Mouse (Mus musculus) right cerebral cortex, postnatal 36 days (tissue): ENCODE data around the gene Prr19.

ENCODE experiments used
- DNase-seq, 2 experiments: peaks; one replicate each; pipeline ENCODE4 v3.0.0; 2022; ENCODE audit warnings: low spot score in 2 of 2, mixed read lengths in 1 of 2

Gene Prr19

DNA sequence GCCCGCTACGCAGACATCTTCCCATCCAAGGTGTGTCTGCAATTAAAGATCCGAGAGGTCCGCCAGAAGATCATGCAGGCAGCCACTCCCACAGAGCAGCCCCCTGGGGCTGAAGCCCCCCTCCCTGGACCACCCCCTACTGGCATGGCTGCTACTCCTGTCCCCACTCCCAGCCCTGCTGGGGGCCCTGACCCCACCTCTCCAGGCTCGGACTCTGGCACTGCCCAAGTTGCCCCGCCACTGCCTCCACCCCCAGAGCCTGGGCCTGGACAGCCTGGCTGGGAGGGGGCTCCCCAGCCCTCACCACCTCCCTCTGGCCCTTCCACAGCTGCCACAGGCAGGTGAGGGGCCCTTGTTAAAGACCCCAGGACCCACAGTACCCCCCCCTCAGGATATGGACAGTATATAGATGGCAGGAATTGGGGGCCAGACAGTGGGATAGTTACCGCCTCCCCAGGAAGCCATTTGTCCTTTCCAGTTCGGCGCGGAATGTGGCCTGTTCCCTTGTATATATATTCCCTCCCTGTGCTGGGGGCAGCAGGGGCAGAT lies 7.9 kb upstream of the Prr19 start:
- DNase-seq: no peak

DNA sequence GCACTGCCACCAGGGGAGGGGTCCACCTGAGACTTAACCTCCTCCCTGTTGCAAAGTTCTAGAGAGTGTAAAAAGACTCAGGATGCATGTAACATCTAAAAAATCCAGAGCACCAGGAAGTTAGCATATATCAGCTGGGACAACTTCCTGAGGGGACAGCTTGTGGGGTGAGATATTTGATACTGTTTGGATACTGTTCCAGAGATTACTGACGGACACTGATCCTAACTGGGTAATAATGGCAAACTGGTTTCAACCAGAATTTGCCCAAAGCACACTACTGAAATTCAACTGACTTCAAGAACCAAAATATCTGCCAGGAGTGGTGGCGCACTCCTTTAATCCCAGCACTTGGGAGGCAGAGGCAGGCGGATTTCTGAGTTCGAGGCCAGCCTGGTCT lies 6.7 kb upstream of the Prr19 start:
- DNase-seq: no peak

DNA sequence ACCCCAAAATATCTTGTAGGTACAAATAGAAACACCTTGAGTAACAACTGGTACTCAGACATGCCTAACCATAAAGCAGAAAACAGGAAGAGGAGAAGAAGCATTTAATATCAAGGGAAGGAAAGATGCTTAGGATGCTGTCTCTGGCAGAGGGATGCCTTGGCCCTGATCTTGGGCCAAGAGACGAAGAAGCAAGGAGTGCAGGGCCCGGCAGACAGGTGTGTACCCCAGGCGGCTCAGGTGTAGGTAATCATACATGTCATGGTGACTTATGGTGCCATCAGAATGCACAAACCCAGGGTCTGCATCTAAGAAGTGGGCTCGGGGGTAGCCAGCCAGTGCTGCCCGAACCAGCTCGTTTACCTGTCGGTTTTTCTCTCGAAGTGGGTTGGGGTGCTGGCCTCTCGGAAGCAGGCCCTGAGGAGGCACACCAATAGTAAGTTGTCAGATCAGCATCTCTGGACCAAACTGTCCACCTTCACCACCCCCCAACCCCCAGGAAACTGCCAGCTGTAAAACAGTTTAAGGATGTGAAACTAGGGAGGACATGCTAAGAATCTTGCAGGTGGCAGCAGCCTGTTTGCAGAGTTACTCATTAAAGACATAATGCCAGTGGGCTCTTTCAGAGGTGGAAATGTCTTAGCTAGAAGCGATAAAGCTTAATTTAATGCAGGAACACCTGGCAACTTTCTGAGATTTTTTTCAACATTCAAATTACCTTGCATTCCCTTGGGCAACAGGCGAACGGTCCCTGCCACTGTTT lies 6.1 kb upstream of the Prr19 start:
- DNase-seq: no peak

DNA sequence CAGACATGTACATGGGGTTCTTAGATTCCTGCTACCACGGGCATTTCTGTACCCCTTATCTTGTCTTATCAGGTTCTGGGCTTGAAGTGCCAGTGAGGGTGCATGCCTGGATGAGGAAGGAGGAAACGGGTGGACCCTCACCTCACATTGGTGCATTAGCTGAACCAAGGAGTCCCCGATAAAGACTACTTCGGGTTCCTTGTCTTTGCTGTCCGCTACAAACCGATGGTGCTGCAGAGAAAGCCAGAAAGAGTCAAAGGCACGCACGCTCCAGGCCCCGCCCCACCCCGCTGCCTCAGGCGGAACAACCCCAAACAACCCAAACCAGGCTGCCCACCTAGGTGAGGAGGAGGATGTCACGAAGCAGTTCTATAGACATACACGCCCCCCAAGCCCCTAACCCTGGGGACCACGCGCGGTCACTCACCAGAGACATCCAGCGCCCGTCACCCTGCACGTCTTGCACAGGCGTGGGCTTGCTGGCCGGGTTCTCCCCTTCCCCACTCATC lies 4.2 kb upstream of the Prr19 start:
- no peak for DNase-seq

DNA sequence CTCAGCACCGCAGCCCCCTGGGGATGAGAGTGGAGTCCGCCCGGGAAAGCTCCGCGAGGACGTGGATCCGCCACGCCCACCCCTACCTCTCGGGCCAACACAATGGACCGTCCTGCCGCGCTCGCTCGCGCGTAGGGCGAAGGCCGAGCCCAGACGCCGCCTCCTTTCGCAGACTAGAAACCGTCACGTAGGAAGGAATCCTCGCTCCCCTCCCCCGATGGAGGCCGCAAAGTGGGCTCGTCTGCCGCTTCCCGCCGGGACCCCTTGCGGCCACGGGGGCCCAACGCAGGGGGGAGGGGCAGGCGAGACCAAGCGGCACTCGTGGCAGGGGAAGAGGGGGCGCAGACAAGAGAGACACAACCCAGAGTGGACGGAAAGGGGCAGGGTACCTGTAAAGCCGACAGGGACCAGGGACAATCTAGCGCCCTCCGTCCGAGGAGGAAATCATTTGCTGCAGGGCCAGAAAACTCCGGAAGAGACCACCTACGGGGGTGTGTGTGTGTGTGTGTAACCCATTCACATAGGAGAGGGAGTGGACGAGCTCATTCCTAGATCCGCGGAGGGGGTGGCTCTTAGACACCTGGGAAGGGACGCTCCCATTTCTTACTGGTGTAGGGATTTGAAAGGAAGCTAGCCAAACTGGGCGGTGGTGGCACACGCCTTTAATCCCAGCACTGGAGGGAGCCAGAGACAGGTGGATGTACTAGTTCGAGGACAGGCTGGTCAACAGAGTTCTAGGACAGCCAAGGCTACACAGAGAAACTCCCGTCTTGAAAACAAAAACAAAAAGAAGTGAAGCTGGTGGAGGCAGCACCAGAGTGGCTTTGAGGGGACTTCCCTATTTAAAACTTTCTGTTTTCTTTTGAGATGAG lies 3.5 kb upstream of the Prr19 start, which contains the start of gene Pafah1b3:
Pafah1b3 (minus strand) TSS at position 533 of the 872 bp plus-strand sequence.
- DNase-seq: peak; percentile 81 to 85

DNA sequence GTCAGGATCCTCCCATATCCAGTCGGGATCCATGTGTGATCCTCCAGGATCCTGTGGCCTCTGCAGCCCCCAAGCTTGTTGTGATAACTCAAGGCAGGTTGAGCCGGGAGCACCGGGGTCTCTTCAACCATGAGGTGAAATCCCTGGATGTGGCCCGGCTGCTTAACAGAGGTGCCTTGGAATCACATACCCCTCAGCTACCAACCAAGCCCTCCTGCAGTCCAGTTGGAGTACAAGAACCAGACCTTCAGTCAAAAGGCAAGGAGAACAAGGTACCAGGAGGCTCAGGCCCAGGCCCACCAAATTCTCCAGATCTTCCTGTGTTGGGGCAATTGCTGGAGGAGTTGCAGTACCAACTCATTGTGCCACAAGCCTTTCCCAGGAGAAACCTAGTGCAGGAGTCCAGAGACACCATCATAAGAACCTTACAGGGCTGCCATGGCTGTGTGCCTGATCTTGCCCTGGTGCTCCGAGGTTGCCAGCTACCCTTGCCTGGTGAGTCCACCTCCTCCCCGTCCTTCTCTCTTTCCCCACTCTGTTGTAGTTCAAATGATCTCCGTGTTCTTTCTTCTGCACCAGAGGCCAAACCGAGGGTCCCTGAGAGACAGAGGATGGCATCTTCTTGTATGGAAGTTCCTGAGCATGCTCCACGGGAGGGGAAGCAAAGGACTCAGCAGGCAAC lies 1.9 kb downstream of the Prr19 start:
- DNase-seq: no peak

DNA sequence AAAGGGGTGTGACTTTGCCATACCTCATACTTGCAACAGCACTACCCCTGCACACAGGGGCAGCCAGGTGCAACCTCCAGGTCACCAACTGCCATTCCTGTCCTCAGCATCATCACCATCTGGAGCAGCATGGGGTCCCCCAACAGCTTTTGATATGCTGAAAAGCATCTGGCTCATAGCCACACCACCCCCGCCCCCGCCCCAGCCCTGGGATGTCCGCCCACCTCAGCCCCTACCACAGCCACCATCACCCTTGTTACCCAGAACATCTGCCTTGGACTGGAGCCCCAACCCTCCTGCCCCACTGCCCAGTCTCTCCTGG lies 2.4 kb downstream of the Prr19 start:
- DNase-seq: no peak

DNA sequence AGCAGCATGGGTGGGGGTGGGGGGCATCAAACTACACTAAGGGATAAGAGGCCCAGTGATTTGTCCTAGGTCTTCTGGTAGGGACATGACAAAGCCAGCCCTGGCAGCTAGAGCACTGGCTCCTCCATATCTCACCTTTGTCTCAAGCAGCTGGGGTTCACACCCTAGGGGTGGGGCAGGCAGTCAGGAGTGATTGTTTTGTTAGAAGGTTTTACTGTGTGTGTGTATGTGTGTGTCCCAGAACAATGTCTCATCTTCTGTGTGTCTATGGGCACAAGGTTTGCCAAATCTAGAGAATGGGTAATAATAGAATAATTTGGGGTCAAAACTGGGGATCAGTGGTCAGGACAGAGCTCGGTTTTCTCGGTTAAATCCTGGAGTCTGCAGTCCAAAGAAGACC lies 4.3 kb downstream of the Prr19 start:
- no peak for DNase-seq

DNA sequence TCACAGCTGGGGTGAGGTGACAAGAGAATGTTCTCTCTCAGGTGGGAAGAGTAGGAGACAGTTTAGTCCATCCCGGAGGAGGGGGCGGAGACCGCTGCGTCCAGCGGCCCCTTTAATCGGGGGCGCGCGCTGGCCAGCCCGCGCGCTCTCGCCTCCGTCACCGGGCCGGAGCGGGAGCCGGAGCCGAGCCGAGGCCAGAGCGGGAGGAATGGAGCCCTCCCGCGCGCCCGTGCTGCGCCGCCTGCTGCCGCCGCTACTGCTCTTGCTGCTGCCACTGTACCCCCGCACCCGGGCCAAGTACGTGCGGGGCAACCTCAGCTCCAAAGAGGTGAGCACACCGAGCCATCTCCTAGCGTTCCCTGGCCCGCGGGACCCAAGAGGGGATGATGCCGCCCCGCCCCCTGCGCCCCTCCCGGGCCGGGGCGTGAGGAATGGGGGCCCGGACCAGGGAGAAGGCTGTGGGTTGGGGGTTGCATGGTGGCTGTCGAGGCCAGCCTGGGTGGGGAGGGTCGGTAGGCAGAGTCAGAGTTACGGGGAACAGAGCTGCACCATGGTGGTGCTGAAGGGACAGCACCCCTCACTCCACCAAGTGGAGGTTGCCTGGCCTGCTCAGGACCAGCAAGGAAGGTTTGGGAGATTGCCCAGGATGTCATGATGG lies 4.9 kb downstream of the Prr19 start, which contains the start of gene Tmem145:
Tmem145 (plus strand) TSS at position 151 of the 658 bp plus-strand sequence.
- no peak for DNase-seq

DNA sequence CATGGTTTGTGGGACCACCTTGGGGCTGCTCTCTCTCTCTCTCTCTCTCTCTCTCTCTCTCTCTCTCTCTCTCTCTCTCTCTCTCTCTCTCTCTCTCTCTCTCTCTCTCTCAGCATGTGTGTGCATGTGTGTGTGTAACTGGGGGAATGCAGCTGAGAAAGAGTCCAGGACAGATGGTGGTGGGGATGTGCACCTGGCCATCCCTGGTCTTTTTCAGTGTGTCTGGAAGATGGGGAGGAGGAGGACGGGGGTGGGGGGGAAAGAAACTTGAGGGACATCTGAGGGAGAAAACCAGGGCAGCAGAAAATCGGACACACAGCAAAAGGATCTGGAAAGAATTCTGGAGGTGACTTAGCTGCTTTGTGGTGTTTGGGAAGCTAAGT lies 5.4 kb downstream of the Prr19 start:
- no peak for DNase-seq

DNA sequence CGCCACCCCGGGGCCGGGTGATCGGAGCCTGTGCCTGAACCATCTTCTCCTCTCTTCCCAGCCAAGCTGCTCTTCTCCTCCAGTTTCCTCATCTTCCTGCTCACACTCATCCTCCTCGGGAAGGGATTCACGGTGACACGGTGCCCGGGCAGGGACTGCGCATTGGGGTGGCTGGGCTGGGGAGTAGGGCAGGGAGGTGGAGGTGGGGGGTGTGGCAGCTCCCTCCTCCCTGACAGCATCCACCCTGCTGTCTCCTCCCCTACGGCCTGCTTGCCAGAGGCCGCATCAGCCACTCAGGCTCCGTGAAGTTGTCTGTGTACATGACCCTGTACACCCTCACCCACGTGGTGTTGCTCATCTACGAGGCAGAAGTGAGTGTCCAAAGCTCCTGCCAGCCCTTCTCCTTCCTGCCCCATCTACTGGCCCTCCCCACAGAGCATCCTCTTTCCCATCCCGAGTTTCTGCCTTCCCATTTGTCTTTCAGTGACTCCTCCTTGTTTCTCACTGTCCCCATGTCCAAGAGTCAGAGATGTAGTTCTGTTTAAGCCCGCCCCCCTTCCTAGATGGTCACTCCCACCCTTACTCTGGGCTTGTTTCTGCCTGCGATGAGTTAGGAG lies 7.6 kb downstream of the Prr19 start:
- DNase-seq: no peak

DNA sequence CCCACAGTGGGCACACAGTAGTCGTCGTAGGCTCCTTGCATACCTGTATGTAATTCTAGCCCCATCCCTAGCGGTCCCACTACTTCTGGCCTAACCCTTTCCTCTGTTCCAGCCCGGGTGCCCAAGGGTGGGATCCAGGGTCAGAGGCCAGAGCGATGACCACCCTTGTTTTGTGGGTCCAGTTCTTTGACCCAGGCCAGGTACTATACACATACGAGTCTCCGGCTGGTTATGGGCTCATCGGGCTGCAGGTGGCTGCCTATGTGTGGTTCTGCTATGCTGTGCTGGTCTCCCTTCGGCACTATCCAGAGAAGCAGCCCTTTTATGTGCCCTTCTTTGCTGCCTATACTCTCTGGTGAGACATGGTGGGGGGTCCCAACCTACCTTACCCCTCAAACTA lies 8.2 kb downstream of the Prr19 start:
- DNase-seq: no peak

DNA sequence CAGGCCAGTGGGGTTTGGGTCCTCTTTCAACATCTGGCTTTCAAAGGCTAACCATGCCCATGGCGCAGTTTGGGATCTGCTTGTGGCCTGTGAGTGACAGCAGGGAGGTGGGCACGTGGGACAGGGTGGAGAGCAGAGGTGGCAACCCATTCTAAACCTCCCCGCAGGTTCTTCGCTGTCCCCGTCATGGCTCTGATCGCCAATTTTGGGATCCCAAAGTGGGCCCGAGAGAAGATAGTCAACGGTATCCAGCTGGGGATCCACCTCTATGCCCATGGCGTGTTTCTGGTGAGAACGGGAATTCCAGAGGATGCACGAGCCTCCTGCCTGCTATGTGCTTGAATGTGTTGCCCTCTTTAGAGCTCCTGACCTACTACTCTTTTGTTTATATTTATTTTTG lies 10.0 kb downstream of the Prr19 start:
- no peak for DNase-seq

DNA sequence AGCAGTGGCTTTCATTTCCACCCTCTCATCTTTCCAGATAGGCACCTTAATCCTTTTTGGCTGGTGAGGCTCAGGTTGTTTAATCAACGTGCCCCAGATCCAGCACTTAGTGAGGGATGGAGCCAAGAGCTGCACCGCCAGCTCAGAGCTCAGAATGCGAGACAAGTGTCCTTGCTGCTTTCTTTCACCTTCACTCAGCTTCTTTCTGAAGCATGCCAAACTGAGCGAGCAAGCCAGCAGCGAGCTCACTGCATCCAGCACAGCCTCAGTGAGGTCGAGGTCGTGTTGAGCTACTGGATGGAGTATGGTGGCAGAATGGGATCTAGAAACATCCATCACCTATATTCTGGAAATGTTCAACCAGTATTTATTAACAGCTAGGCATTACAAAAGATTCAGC lies 12.1 kb downstream of the Prr19 start:
- no peak for DNase-seq

DNA sequence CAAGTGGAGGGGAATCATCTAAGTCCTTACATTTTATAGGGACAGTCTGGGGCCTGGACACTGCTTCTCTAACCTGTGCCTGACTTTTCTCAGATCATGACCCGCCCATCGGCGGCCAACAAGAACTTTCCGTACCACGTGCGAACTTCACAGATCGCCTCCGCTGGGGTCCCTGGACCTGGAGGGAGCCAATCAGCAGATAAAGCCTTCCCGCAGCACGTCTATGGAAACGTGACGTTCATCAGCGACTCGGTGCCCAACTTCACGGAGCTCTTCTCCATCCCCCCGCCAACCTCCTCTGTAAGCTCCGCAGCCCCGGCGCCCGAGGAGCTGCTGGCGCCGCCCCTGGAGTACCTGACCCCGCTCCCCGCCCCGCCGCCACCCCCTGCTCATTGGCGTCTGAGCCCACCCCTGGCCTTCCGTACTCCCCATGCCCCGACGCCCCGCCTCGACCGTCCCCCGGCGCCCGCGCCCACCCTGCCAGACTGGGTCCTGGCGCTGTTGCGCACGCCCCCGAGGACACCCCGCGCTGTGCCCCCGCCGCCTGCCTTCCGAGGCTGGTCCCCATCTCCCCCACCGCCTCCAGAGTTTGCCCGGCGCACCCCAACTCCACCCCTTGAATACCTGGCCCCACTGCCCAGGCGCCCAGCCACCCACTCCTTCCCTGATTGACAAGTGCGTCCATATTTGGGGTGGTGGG lies 13.5 kb downstream of the Prr19 start:
- DNase-seq: no peak

DNA sequence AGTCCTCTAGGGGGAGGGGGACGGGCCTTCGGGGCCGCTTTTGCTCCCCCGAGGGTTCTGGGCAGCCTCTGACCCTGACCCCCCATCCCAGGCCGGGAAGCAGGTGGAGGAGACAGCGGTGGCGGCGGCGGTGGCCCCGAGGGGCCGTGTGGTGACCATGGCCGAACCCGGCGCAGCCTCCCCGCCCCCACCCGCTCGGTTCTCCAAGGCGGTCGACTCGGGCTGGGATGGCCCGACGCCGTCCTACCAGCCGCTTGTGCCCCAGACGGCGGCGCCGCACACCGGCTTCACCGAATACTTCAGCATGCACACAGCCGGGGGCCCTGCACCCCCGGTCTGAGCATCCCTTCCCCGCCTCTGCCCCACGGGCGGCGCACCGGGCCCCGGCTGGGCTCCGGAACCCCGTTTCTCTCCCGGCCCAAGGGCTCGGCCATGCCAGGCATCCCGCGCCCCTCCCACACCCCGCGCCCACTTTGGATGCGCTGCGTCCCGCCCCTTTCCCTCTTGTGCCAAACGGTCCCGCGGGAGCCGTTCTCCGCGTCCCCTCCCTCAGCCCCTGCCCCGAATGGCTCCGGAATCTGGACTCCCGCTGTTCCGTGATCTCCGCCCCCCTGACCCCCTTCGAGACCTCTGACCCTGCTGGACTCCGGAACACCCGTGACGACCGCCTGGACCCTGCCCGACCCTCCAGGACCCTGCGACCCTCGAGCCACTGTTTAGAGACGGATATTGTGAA lies 14.3 kb downstream of the Prr19 start:
- no peak for DNase-seq

DNA sequence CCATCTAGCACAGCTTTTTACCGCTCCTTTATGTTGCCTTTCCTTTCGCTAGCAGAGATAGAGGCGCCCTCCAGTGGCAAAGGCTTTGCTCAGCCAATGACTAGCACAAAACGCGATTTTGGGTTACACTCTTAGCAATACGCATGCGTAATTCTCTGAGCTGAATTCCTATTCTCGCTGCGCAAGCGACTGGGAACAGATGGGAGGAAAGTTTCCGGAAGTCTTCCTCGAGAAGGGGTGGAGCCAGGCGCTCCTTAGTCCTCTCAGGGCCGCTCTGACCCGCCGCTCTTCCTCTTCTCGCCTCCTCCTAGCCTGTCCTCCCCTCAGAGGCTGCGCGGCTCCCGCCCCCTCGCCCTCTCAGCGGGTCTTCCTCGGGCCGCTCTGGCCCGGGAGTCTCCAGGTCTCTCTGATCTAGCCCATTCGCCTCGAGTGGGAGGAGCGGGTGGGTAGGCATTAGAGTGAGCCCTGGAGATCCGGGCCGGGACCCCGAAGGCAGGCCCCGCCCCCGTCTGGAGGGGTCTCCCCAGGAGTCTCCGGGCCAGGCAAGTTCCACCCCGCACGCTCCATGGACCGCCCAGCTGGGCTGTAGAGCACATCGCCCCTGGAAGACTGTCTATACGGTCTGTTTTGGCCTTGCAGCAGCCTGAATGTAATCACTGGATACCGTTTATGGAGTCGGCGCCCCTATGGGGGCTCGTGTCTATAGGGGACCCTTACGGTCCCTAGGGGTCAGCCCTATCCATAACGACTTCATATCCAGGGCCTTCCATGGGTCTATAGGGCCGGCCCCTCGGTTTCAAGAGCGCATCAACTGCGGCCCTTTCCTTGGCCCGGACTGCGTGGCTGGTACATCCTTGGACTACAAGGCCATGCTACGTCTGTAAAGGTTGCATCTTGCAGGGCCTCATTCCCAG lies 15.6 kb downstream of the Prr19 start, which contains the start of gene Megf8:
Megf8 (plus strand) TSS at position 633 of the 914 bp plus-strand sequence.
- DNase-seq: peak; percentile 95 to 97

DNA sequence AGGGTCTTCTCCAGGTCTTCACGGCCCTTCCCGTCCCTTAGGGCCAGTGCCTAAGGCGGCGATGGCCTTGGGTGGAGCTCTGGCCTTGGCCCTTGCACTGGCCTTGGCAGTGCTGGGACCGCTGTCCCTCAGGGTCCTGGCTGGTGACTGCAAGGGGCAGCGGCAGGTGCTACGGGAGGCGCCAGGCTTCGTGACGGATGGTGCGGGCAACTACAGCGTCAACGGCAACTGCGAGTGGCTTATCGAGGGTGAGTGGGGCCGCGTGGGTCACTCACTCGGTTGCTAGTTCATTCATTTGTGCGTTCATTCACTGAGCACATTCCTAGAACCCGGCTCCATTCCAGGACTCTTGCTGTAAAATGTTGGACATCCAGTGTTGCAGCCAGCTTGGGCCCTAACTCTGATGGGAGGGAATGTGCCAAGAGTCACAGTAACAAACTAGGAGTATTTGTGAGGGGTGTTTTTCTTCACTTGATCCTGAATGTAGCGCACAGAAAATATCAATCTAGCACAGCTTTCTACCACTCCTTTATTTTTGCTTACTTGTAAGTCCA lies 16.3 kb downstream of the Prr19 start:
- no peak for DNase-seq
